Mouse (Mus musculus) embryo, embryonic 11.5 days (tissue): ENCODE data around the gene Btbd7.

Experiments used
- DNase-seq: peaks from one replicate; pipeline ENCODE4 v3.0.0-alpha.2; 2012; ENCODE audit warnings: low read depth, low spot score

Btbd7 gene

DNA sequence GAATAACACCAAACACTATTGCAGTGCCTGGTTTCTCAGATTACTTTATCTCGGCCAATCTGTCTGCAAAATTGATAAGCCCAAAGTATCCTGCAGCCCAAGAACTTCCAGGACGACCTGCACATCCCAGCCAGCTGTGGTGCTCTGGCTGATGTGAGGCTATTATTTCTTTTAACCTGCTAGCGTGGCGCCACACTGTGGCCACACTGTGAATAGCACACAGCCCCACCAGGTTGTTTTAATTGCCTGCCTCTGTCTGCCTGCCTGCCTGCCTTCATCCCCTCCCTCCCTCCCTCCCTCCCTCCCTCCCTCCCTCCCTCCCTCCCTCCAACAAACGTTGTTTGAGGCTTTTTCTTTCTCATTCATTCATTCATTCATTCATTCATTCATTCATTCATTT is 144.9 kb downstream of the Btbd7 start:
- DNase-seq = peak; percentile 48

DNA sequence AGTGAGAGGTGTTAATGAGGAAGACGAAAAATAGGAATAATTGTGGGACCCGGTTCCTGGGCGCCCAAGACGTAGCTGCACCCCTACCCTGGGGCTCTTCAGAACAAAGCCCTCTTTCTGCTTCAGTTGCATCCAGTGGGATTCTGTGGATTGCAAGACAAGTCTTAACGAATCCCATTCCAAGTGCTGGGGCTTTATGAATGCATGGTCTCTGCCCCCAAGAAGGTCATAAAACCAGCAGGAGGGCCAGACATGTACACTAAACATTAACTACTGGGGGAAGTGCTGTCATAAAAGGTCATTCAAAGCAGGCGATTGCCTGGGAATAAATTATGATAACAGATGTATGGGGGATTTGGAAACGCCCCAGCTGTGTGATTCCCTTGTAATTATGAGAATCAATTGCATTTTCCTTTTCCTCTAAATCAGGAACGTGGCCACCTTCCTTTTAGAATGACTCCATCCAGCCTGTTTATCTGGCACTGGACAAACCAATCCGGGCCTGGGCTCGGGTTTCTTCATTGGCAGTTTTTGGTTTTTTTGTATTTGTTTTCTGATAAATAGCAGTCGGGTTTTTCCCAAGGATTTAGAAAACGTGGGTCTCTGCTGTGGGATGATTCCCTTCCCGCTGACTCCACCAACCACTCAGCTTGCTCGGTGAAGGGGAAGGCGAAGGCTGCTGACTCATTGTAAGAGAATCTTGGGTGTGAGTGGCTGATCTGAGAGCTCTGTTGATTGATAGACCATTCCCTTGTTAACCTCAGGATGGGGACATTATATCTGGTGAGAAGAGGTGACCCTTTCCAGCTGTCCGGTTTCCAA is 147.3 kb downstream of the Btbd7 start:
- DNase-seq = peak; percentile 56
